Mouse (Mus musculus) adrenal gland, postnatal 25 days (tissue): ENCODE data around the gene Baiap2. TPM values are rescaled to one million over a fixed set of nuclear protein-coding genes. Genes with fewer than 3 reads are reported as not detected.

ENCODE experiments used
- DNase-seq: peaks from one replicate; pipeline ENCODE4 v3.0.0; 2021; ENCODE audit warnings: mixed read lengths
- total RNA-seq: library from RNA; stranded (reverse); gene quantifications from 2 replicates; pipeline ENCODE4 v1.2.3, GENCODE M21; 2021

Baiap2 gene
- total RNA-seq, 1 experiment from 2014 or later = 12.0 TPM

- no peak for DNase-seq
These were observed 5.3 kb downstream of the Baiap2 start for GRCm38 (mm10) chr11:119947897-119948296.

GRCm38 (mm10) chr11:119948305-119948704, 5.7 kb downstream of the Baiap2 start:
- DNase-seq = no peak

- no peak for DNase-seq
These were observed 6.2 kb downstream of the Baiap2 start for GRCm38 (mm10) chr11:119948803-119949202.

- DNase-seq = peak; percentile 33
These were observed 8.0 kb downstream of the Baiap2 start for GRCm38 (mm10) chr11:119950535-119950934.

GRCm38 (mm10) chr11:119951326-119951725, 8.8 kb downstream of the Baiap2 start:
- DNase-seq = no peak

GRCm38 (mm10) chr11:119952429-119953224, 10.1 kb downstream of the Baiap2 start:
- peak; percentile 35 for DNase-seq

GRCm38 (mm10) chr11:119954233-119954632, 11.7 kb downstream of the Baiap2 start:
- DNase-seq = no peak

GRCm38 (mm10) chr11:119954749-119955337, 12.3 kb downstream of the Baiap2 start:
- no peak for DNase-seq

GRCm38 (mm10) chr11:119955432-119955831, 12.9 kb downstream of the Baiap2 start:
- no peak for DNase-seq

GRCm38 (mm10) chr11:119956590-119956989, 14.0 kb downstream of the Baiap2 start:
- DNase-seq = no peak

- DNase-seq = no peak
These were observed 16.3 kb downstream of the Baiap2 start for GRCm38 (mm10) chr11:119958856-119959255.

- no peak for DNase-seq
These were observed 17.2 kb downstream of the Baiap2 start for GRCm38 (mm10) chr11:119959714-119960113.

- no peak for DNase-seq
These were observed 18.1 kb downstream of the Baiap2 start for GRCm38 (mm10) chr11:119960671-119961070.

- DNase-seq = no peak
These were observed 18.9 kb downstream of the Baiap2 start for GRCm38 (mm10) chr11:119961511-119961910.

GRCm38 (mm10) chr11:119965053-119965452, 22.5 kb downstream of the Baiap2 start:
- no peak for DNase-seq

- DNase-seq = no peak
These were observed 23.7 kb downstream of the Baiap2 start for GRCm38 (mm10) chr11:119966294-119966693.

GRCm38 (mm10) chr11:119967401-119967800, 24.8 kb downstream of the Baiap2 start:
- DNase-seq = no peak

GRCm38 (mm10) chr11:119967892-119968291, 25.3 kb downstream of the Baiap2 start:
- DNase-seq = no peak

- DNase-seq = no peak
These were observed 27.7 kb downstream of the Baiap2 start for GRCm38 (mm10) chr11:119970021-119970851.

- peak; percentile 26 for DNase-seq
These were observed 31.2 kb downstream of the Baiap2 start for GRCm38 (mm10) chr11:119973789-119974188.

GRCm38 (mm10) chr11:119975739-119976501, 33.4 kb downstream of the Baiap2 start:
- peak; percentile 51 for DNase-seq

GRCm38 (mm10) chr11:119978701-119979100, 36.1 kb downstream of the Baiap2 start:
- DNase-seq = no peak
